Mouse (Mus musculus) hindbrain, embryonic 12.5 days (tissue): ENCODE data around the gene Gata2. TPM values are rescaled to one million over a fixed set of nuclear protein-coding genes. Genes with fewer than 3 reads are reported as not detected.

Experiments
- ATAC-seq: fragments of 200-750 bp; cut with Nextera tagmentation; 2 replicates; pipeline ENCODE4 v1.8.0; 2017; ENCODE audit warnings: moderate TSS enrichment; ENCODE audit not compliant: low FRiP score
- H3K27ac ChIP-seq: fragments of 300-500 bp; sonication (generic); 2 replicates; pipeline ENCODE4 v1.5.1; 2016; ENCODE audit warnings: mild to moderate bottlenecking
- H3K27me3 ChIP-seq: fragments of 300-500 bp; sonication (generic); 2 replicates; pipeline ENCODE4 v1.6.1; 2016; ENCODE audit warnings: mild to moderate bottlenecking
- H3K36me3 ChIP-seq: fragments of 300-500 bp; sonication (generic); 2 replicates; pipeline ENCODE4 v1.6.1; 2016; ENCODE audit warnings: mild to moderate bottlenecking
- H3K4me1 ChIP-seq: fragments of 300-500 bp; sonication (generic); 2 replicates; pipeline ENCODE4 v1.6.1; 2016
- H3K4me2 ChIP-seq: fragments of 300-500 bp; sonication (generic); replicated peaks from 2 replicates; pipeline ENCODE4 v1.6.1; 2016; ENCODE audit warnings: mild to moderate bottlenecking
- H3K4me3 ChIP-seq: fragments of 300-500 bp; sonication (generic); 2 replicates; pipeline ENCODE4 v1.5.1; 2016; ENCODE audit warnings: mild to moderate bottlenecking
- H3K9ac ChIP-seq: fragments of 300-500 bp; sonication (generic); 2 replicates; pipeline ENCODE4 v1.6.1; 2016; ENCODE audit warnings: mild to moderate bottlenecking, moderate library complexity
- H3K9me3 ChIP-seq: fragments of 300-500 bp; sonication (generic); replicated peaks from 2 replicates; pipeline ENCODE4 v1.6.1; 2016; ENCODE audit warnings: mild to moderate bottlenecking
- WGBS: fragments of 180-500 bp; shearing (Covaris S2); methylation state at CpG from one replicate; pipeline ENCODE4 v1.1.7; 2016; 5-methylcytosine and 5-hydroxymethylcytosine counted together
- polyA plus RNA-seq: library from polyadenylated mRNA; unstranded; fragments of >200 nt; fragmentation: Nextera tagmentation; extraction: Ambion mirVana; gene quantifications from 2 replicates; pipeline ENCODE4 v1.2.1, GENCODE M21; 2016

Gata2 gene
- polyA plus RNA-seq, 1 experiment from 2014 or later: 43.6 TPM

- no peak overlapping the region for H3K4me3 ChIP-seq
- H3K9ac ChIP-seq: no peak overlapping the region
- no peak overlapping the region for H3K27ac ChIP-seq
- H3K4me1 ChIP-seq: peaks cover 9% of the 10 kb centered on the region
- 0 out of 2 replicates have a peak overlapping the region, but pooled peaks have one; percentile 4 for H3K4me2 ChIP-seq
- H3K27me3 ChIP-seq: peaks cover 31% of the 10 kb centered on the region
- 7% methylated on average over 5 of the region's 5 CpGs for WGBS
- H3K9me3 ChIP-seq: no peaks in the 10 kb centered on the region
- ATAC-seq: peak; percentile 82
- no peaks in the 10 kb centered on the region for H3K36me3 ChIP-seq
Observed at GRCm38 (mm10) chr6:88226570-88226994, 32.9 kb downstream of the Gata2 start.

- H3K27me3 ChIP-seq: peaks cover 26% of the 10 kb centered on the region
- H3K9ac ChIP-seq: no peak overlapping the region
- H3K27ac ChIP-seq: no peak overlapping the region
- peaks cover 9% of the 10 kb centered on the region for H3K4me1 ChIP-seq
- H3K9me3 ChIP-seq: no peaks in the 10 kb centered on the region
- H3K36me3 ChIP-seq: no peaks in the 10 kb centered on the region
- no peak overlapping the region for H3K4me2 ChIP-seq
- no peak overlapping the region for H3K4me3 ChIP-seq
- no peak for ATAC-seq
- WGBS: 66% methylated on average over 7 of the region's 7 CpGs
Observed at GRCm38 (mm10) chr6:88227537-88227936, 33.8 kb downstream of the Gata2 start.

GRCm38 (mm10) chr6:88229221-88229620 lies 35.5 kb downstream of the Gata2 start:
- no peak overlapping the region for H3K4me2 ChIP-seq
- no peak overlapping the region for H3K27ac ChIP-seq
- H3K9ac ChIP-seq: no peak overlapping the region
- ATAC-seq: no peak
- WGBS: 86% methylated on average over 12 of the region's 12 CpGs
- H3K36me3 ChIP-seq: no peaks in the 10 kb centered on the region
- H3K4me3 ChIP-seq: no peak overlapping the region
- H3K27me3 ChIP-seq: peaks cover 41% of the 10 kb centered on the region
- H3K9me3 ChIP-seq: no peaks in the 10 kb centered on the region
- H3K4me1 ChIP-seq: peaks cover 9% of the 10 kb centered on the region

GRCm38 (mm10) chr6:88231821-88232220 lies 38.1 kb downstream of the Gata2 start:
- ATAC-seq: no peak
- Histone ChIP-seq H3K4me1 (peaks cover 17% of the 10 kb centered on the region), H3K4me2 (no peak overlapping the region), H3K9ac (no peak overlapping the region), H3K27me3 (peaks cover 64% of the 10 kb centered on the region), H3K27ac (no peak overlapping the region), H3K36me3 (no peaks in the 10 kb centered on the region), H3K9me3 (no peaks in the 10 kb centered on the region), H3K4me3 (no peak overlapping the region)
- WGBS: 80% methylated on average over 7 of the region's 7 CpGs

- H3K36me3 ChIP-seq: no peaks in the 10 kb centered on the region
- H3K27me3 ChIP-seq: peaks cover 68% of the 10 kb centered on the region
- 70% methylated on average over 6 of the region's 6 CpGs for WGBS
- no peak overlapping the region for H3K4me3 ChIP-seq
- no peak overlapping the region for H3K4me2 ChIP-seq
- H3K9me3 ChIP-seq: no peaks in the 10 kb centered on the region
- no peak overlapping the region for H3K9ac ChIP-seq
- H3K27ac ChIP-seq: no peak overlapping the region
- peaks cover 14% of the 10 kb centered on the region for H3K4me1 ChIP-seq
- no peak for ATAC-seq
Observed at GRCm38 (mm10) chr6:88232221-88232620, 38.5 kb downstream of the Gata2 start.

GRCm38 (mm10) chr6:88233996-88234395 lies 40.3 kb downstream of the Gata2 start:
- Histone ChIP-seq H3K9ac (no peak overlapping the region), H3K36me3 (no peaks in the 10 kb centered on the region), H3K9me3 (no peaks in the 10 kb centered on the region), H3K27me3 (peaks cover 79% of the 10 kb centered on the region), H3K4me3 (no peak overlapping the region), H3K4me2 (no peak overlapping the region), H3K27ac (no peak overlapping the region), H3K4me1 (peaks cover 14% of the 10 kb centered on the region)
- ATAC-seq: no peak
- 78% methylated on average over 8 of the region's 8 CpGs for WGBS

GRCm38 (mm10) chr6:88235461-88235860 lies 41.8 kb downstream of the Gata2 start:
- no peak overlapping the region for H3K9ac ChIP-seq
- H3K4me1 ChIP-seq: peaks cover 14% of the 10 kb centered on the region
- no peak overlapping the region for H3K4me3 ChIP-seq
- H3K9me3 ChIP-seq: no peaks in the 10 kb centered on the region
- H3K36me3 ChIP-seq: no peaks in the 10 kb centered on the region
- H3K27me3 ChIP-seq: peaks cover 83% of the 10 kb centered on the region
- 20% methylated on average over 8 of the region's 8 CpGs for WGBS
- H3K4me2 ChIP-seq: 0 out of 2 replicates have a peak overlapping the region, but pooled peaks have one; percentile 46
- ATAC-seq: no peak
- no peak overlapping the region for H3K27ac ChIP-seq

GRCm38 (mm10) chr6:88235983-88236382 lies 42.3 kb downstream of the Gata2 start:
- Histone ChIP-seq H3K9ac (no peak overlapping the region), H3K27me3 (peaks cover 84% of the 10 kb centered on the region), H3K4me3 (peak overlapping the region; percentile 12; the same call in 1 of the 2 replicates), H3K9me3 (no peaks in the 10 kb centered on the region), H3K4me2 (peak overlapping the region; percentile 46), H3K36me3 (no peaks in the 10 kb centered on the region), H3K4me1 (peaks cover 14% of the 10 kb centered on the region), H3K27ac (no peak overlapping the region)
- ATAC-seq: peak; percentile 85
- 1% methylated on average over 17 of the region's 17 CpGs for WGBS

GRCm38 (mm10) chr6:88236513-88236912 lies 42.8 kb downstream of the Gata2 start:
- H3K27ac ChIP-seq: no peak overlapping the region
- peak overlapping the region; percentile 46 for H3K4me2 ChIP-seq
- H3K9ac ChIP-seq: no peak overlapping the region
- peaks cover 14% of the 10 kb centered on the region for H3K4me1 ChIP-seq
- no peak overlapping the region for H3K4me3 ChIP-seq
- peak; percentile 38 for ATAC-seq
- H3K9me3 ChIP-seq: no peaks in the 10 kb centered on the region
- WGBS: 11% methylated on average over 7 of the region's 7 CpGs
- peaks cover 82% of the 10 kb centered on the region for H3K27me3 ChIP-seq
- H3K36me3 ChIP-seq: no peaks in the 10 kb centered on the region

GRCm38 (mm10) chr6:88242604-88243003 lies 48.9 kb downstream of the Gata2 start:
- Histone ChIP-seq H3K9me3 (no peaks in the 10 kb centered on the region), H3K4me3 (no peak overlapping the region), H3K27ac (no peak overlapping the region), H3K4me2 (no peak overlapping the region), H3K4me1 (peaks cover 3% of the 10 kb centered on the region; the same call in 1 of the 2 replicates), H3K36me3 (no peaks in the 10 kb centered on the region), H3K9ac (no peak overlapping the region), H3K27me3 (peaks cover 53% of the 10 kb centered on the region)
- ATAC-seq: peak; percentile 49; the same call in 1 of the 2 replicates
- WGBS: 1% methylated on average over 15 of the region's 15 CpGs

- H3K36me3 ChIP-seq: no peaks in the 10 kb centered on the region
- H3K27me3 ChIP-seq: no peaks in the 10 kb centered on the region
- no peaks in the 10 kb centered on the region for H3K9me3 ChIP-seq
- peaks cover 3% of the 10 kb centered on the region; the same call in 1 of the 2 replicates for H3K4me1 ChIP-seq
- no peak overlapping the region for H3K4me2 ChIP-seq
- no peak overlapping the region for H3K27ac ChIP-seq
- no peak overlapping the region for H3K4me3 ChIP-seq
- 87% methylated on average over 1 of the region's 1 CpGs for WGBS
- ATAC-seq: no peak
- no peak overlapping the region for H3K9ac ChIP-seq
Observed at GRCm38 (mm10) chr6:88249231-88249630, 55.5 kb downstream of the Gata2 start.

- H3K9me3 ChIP-seq: no peaks in the 10 kb centered on the region
- no peaks in the 10 kb centered on the region for H3K27me3 ChIP-seq
- ATAC-seq: no peak
- H3K4me2 ChIP-seq: no peak overlapping the region
- H3K4me3 ChIP-seq: no peak overlapping the region
- WGBS: 100% methylated on average over 1 of the region's 1 CpGs
- H3K27ac ChIP-seq: no peak overlapping the region
- H3K4me1 ChIP-seq: no peaks in the 10 kb centered on the region; the same call in 1 of the 2 replicates
- H3K36me3 ChIP-seq: no peaks in the 10 kb centered on the region
- H3K9ac ChIP-seq: peak overlapping the region; percentile 8; the same call in 1 of the 2 replicates
Observed at GRCm38 (mm10) chr6:88251396-88251795, 57.7 kb downstream of the Gata2 start.

- no peaks in the 10 kb centered on the region for H3K4me1 ChIP-seq
- no peaks in the 10 kb centered on the region for H3K27me3 ChIP-seq
- H3K4me3 ChIP-seq: no peak overlapping the region
- no peaks in the 10 kb centered on the region for H3K36me3 ChIP-seq
- no peaks in the 10 kb centered on the region for H3K9me3 ChIP-seq
- no peak overlapping the region for H3K4me2 ChIP-seq
- ATAC-seq: no peak
- H3K27ac ChIP-seq: no peak overlapping the region
- WGBS: 83% methylated on average over 7 of the region's 7 CpGs
- H3K9ac ChIP-seq: peak overlapping the region; percentile 8; the same call in 1 of the 2 replicates
Observed at GRCm38 (mm10) chr6:88251798-88252478, 58.2 kb downstream of the Gata2 start.
